9 mouse cellular contexts compared by ENCODE assay signal in genomic region chr3:21987455-21988009, GRCm38 (mm10).
DNase-seq lines count a peak whose midpoint lies in the region; ATAC-seq and TF ChIP-seq lines count a peak whose summit lies in the region.
"Had no signal": no experiment of that assay in that cellular context is flagged by ENCODE, and none has a peak within 500 bp of the region (broad histone marks: within the 10 kb centered on the region; RNA-seq: fewer than 3 reads in every experiment).

No protein-coding gene starts in this region.

- H3K9me3 ChIP-seq in heart, embryonic 11.5 days (replicated peaks; ENCODE audit: control insufficient read depth, low read length), result no peaks in the 10 kb centered on the region
- H3K9me3 ChIP-seq in intestine, postnatal 0 days (ENCODE audit: control insufficient read depth), result no peaks in the 10 kb centered on the region
- H3K9me3 ChIP-seq in midbrain, embryonic 14.5 days (ENCODE audit: control insufficient read depth, low read length), result no peaks in the 10 kb centered on the region
- H3K9me3 ChIP-seq: embryonic facial prominence, embryonic 13.5 days had no signal

- no peak for TF ChIP-seq CTCF in heart, adult 2 months (IDR thresholded peaks at IDR 0.05)
- no peak for TF ChIP-seq CTCF in intestine, postnatal 0 days (IDR thresholded peaks at IDR 0.05; ENCODE audit: low read depth)

- no peak overlapping the region for H3K4me2 ChIP-seq in heart, embryonic 11.5 days
- peak overlapping the region; percentile 54 for H3K4me2 ChIP-seq in intestine, postnatal 0 days (replicated peaks; ENCODE audit: low read depth)
- no peak overlapping the region for H3K4me2 ChIP-seq in midbrain, embryonic 14.5 days (ENCODE audit: low read length)
- H3K4me2 ChIP-seq: embryonic facial prominence, embryonic 13.5 days had no signal

- H3K27me3 ChIP-seq in heart, adult 2 months (ENCODE audit: control insufficient read depth, insufficient read depth, low read length), result no peaks in the 10 kb centered on the region
- no peaks in the 10 kb centered on the region for H3K27me3 ChIP-seq in heart, embryonic 11.5 days (ENCODE audit: control insufficient read depth, insufficient read depth, low read length)
- no peaks in the 10 kb centered on the region for H3K27me3 ChIP-seq in intestine, postnatal 0 days (replicated peaks; ENCODE audit: control insufficient read depth, insufficient read depth, low read length)
- H3K27me3 ChIP-seq in midbrain, embryonic 14.5 days (ENCODE audit: control insufficient read depth, insufficient read depth, low read length), result no peaks in the 10 kb centered on the region
- H3K27me3 ChIP-seq: embryonic facial prominence, embryonic 13.5 days had no signal

- peaks cover 6% of the 10 kb centered on the region; the same call in 1 of the 2 replicates for H3K36me3 ChIP-seq in heart, adult 2 months (ENCODE audit: control insufficient read depth, insufficient read depth, low read length)
- no peaks in the 10 kb centered on the region for H3K36me3 ChIP-seq in heart, embryonic 11.5 days (ENCODE audit: control insufficient read depth, insufficient read depth, low read length)
- no peaks in the 10 kb centered on the region for H3K36me3 ChIP-seq in intestine, postnatal 0 days (ENCODE audit: control insufficient read depth, insufficient read depth)
- H3K36me3 ChIP-seq in midbrain, embryonic 14.5 days (ENCODE audit: control insufficient read depth, insufficient read depth, low read length), result no peaks in the 10 kb centered on the region
- H3K36me3 ChIP-seq: embryonic facial prominence, embryonic 13.5 days had no signal

- H3K79me2 ChIP-seq in heart, adult 2 months (replicated peaks; ENCODE audit: control insufficient read depth, insufficient read depth, low read length), result no peaks in the 10 kb centered on the region

- no peak for DNase-seq in heart, adult 2 months
- peak; percentile 91 for DNase-seq in Muller cell, postnatal 12 days (ENCODE audit: inconsistent ontology term)
- no peak for DNase-seq in midbrain, embryonic 14.5 days
- DNase-seq in frontal cortex, postnatal 14 days (ENCODE audit: low spot score in 2 of 2), result no peak
- DNase-seq in lung, postnatal 25 days (ENCODE audit: low spot score), result no peak

- no peak for TF ChIP-seq EP300 in heart, adult 2 months (IDR thresholded peaks at IDR 0.05; ENCODE audit: insufficient read depth, low read depth, low read length)

- intact Hi-C loops in heart, adult 2 months (cut with DNase I), result loop anchor here (5.0 kb wide), 2 partner anchors 35 to 90 kb away; partner anchors contain the start of gene Tbl1xr1

- TF ChIP-seq POLR2A in heart, adult 2 months (IDR thresholded peaks at IDR 0.05; ENCODE audit: insufficient read depth, low read depth, low read length), result no peak

- 94% methylated on average over 5 of the region's 5 CpGs for WGBS in heart, adult 2 months
- WGBS in heart, embryonic 11.5 days (ENCODE audit: insufficient replicate concordance), result 81% methylated on average over 5 of the region's 5 CpGs
- 69% methylated on average over 5 of the region's 5 CpGs for WGBS in intestine, postnatal 0 days
- WGBS in midbrain, embryonic 14.5 days, result 93% methylated on average over 5 of the region's 5 CpGs

- H3K4me3 ChIP-seq in heart, adult 2 months, result no peak overlapping the region
- H3K4me3 ChIP-seq in heart, embryonic 11.5 days (ENCODE audit: low read depth, low read length), result no peak overlapping the region
- H3K4me3 ChIP-seq in intestine, postnatal 0 days (ENCODE audit: low read depth, low read length), result 0 out of 2 replicates have a peak overlapping the region, but pooled peaks have one; percentile 9
- no peak overlapping the region for H3K4me3 ChIP-seq in midbrain, embryonic 14.5 days (replicated peaks; ENCODE audit: low read depth, low read length)
- H3K4me3 ChIP-seq: embryonic facial prominence, embryonic 13.5 days had no signal

- H3K9ac ChIP-seq in heart, adult 2 months (ENCODE audit: low read depth, low read length), result no peak overlapping the region
- H3K9ac ChIP-seq in heart, embryonic 11.5 days (ENCODE audit: low read depth, low read length), result no peak overlapping the region
- no peak overlapping the region for H3K9ac ChIP-seq in intestine, postnatal 0 days (ENCODE audit: low read depth, low read length)
- no peak overlapping the region for H3K9ac ChIP-seq in midbrain, embryonic 14.5 days (replicated peaks; ENCODE audit: low read length)
- H3K9ac ChIP-seq: embryonic facial prominence, embryonic 13.5 days had no signal

- no peak for ATAC-seq in heart, embryonic 11.5 days (replicated peaks; ENCODE audit: insufficient number of reproducible peaks, low FRiP score, low TSS enrichment)
- no peak for ATAC-seq in intestine, postnatal 0 days
- ATAC-seq in neutrophil, adult 5-6 weeks (ENCODE audit: extremely low read depth, insufficient number of reproducible peaks, low FRiP score, poor library complexity, severe bottlenecking), result peak; percentile 69
- ATAC-seq in midbrain, embryonic 14.5 days (ENCODE audit: low FRiP score, low TSS enrichment), result no peak

- H3K27ac ChIP-seq in heart, adult 2 months, result peak overlapping the region; percentile 63
- H3K27ac ChIP-seq in heart, embryonic 11.5 days (ENCODE audit: low read depth, low read length), result no peak overlapping the region
- peak overlapping the region; percentile 73 for H3K27ac ChIP-seq in intestine, postnatal 0 days (ENCODE audit: low read depth, low read length)
- H3K27ac ChIP-seq in midbrain, embryonic 14.5 days (replicated peaks; ENCODE audit: low read depth, low read length), result no peak overlapping the region
- H3K27ac ChIP-seq: embryonic facial prominence, embryonic 13.5 days had no signal

- H3K4me1 ChIP-seq in heart, adult 2 months (ENCODE audit: control insufficient read depth, insufficient read depth, low read length), result peaks cover 4% of the 10 kb centered on the region
- no peaks in the 10 kb centered on the region for H3K4me1 ChIP-seq in heart, embryonic 11.5 days (ENCODE audit: control insufficient read depth, insufficient read depth, low read length)
- H3K4me1 ChIP-seq in intestine, postnatal 0 days (replicated peaks; ENCODE audit: control insufficient read depth, insufficient read depth, low read length), result peaks cover 21% of the 10 kb centered on the region
- no peaks in the 10 kb centered on the region for H3K4me1 ChIP-seq in midbrain, embryonic 14.5 days (ENCODE audit: control insufficient read depth, insufficient read depth, low read length)
- H3K4me1 ChIP-seq: embryonic facial prominence, embryonic 13.5 days had no signal

Comparison
In these comparisons a context has a peak if more than half of its experiments do, and no peak if none do; other contexts are left out.
1. H3K27ac ChIP-seq: peak in heart, adult 2 months (single experiment) and intestine, postnatal 0 days (single experiment); none in heart, embryonic 11.5 days (single experiment) and midbrain, embryonic 14.5 days (single experiment).